ENCODE assay signal across 15 mouse cellular contexts in the genomic region with DNA sequence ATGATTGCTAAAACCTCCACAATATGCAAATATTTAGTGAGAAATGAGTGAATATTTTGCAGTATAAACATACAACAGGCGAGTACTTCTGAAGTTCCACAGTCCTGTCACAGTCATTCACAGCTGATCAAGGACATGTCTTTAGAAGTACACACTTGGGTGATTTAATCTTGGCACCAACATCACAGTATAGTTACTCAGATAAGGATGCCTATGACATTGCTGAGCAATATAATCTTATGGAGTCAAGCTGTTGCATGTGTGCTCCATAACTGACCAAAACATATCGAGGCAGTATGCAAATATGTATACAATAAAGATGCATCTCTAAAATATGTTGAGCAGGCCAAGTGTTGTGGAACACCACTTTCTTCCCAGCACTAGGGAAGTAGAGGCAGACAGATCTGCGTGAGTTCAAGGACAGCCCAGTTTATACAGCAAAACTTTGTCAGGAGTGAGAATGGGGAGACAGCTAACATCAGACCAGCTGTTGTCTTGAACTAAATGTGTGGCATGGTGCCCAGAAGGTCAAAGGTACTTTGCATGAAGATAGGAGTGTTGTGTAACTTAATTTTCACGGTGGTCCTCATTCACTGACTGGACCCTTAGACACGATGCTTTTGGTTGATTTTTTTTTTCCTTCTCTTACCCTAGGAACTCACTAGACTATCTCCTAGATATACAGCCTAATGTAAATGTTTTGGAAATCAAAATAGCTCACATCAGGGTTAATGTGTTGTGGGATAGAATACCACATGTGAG.
DNase-seq lines count a peak whose midpoint lies in the region; ATAC-seq and TF ChIP-seq lines count a peak whose summit lies in the region.
"Had no signal": no experiment of that assay in that cellular context is flagged by ENCODE, and none has a peak within 500 bp of the region (broad histone marks: within the 10 kb centered on the region; RNA-seq: fewer than 3 reads in every experiment).

No protein-coding gene starts in this region.

- WGBS in heart, adult 2 months: 60% methylated on average over 5 of the region's 5 CpGs
- WGBS in lung, embryonic 15.5 days: 35% methylated on average over 5 of the region's 5 CpGs
- WGBS in limb, embryonic 10.5 days: 95% methylated on average over 5 of the region's 5 CpGs

- H3K79me2 ChIP-seq in heart, adult 2 months (replicated peaks; ENCODE audit: control insufficient read depth, insufficient read depth, low read length): no peaks in the 10 kb centered on the region

- no peaks in the 10 kb centered on the region for H3K4me1 ChIP-seq in heart, adult 2 months (ENCODE audit: control insufficient read depth, insufficient read depth, low read length)
- H3K4me1 ChIP-seq in lung, embryonic 15.5 days: peaks cover 7% of the 10 kb centered on the region; the same call in 1 of the 2 replicates
- peaks cover 13% of the 10 kb centered on the region for H3K4me1 ChIP-seq in limb, embryonic 10.5 days
- H3K4me1 ChIP-seq: heart, embryonic 15.5 days; liver, embryonic 13.5 days; midbrain, embryonic 15.5 days had no signal

- H3K4me3 ChIP-seq in heart, adult 2 months: no peak overlapping the region
- no peak overlapping the region for H3K4me3 ChIP-seq in lung, embryonic 15.5 days
- no peak overlapping the region for H3K4me3 ChIP-seq in limb, embryonic 10.5 days
- no peak overlapping the region for H3K4me3 ChIP-seq in left cerebral cortex, adult 2 months
- H3K4me3 ChIP-seq: heart, embryonic 15.5 days; liver, embryonic 13.5 days; midbrain, embryonic 15.5 days had no signal

- H3K27ac ChIP-seq in heart, adult 2 months: no peak overlapping the region
- H3K27ac ChIP-seq in lung, embryonic 15.5 days: peak overlapping the region; percentile 59; the same call in 1 of the 2 replicates
- H3K27ac ChIP-seq in limb, embryonic 10.5 days: no peak overlapping the region
- H3K27ac ChIP-seq in left cerebral cortex, adult 2 months: no peak overlapping the region
- H3K27ac ChIP-seq: heart, embryonic 15.5 days; liver, embryonic 13.5 days; midbrain, embryonic 15.5 days had no signal

- no peaks in the 10 kb centered on the region for H3K27me3 ChIP-seq in heart, adult 2 months (ENCODE audit: control insufficient read depth, insufficient read depth, low read length)
- no peaks in the 10 kb centered on the region for H3K27me3 ChIP-seq in lung, embryonic 15.5 days
- H3K27me3 ChIP-seq in limb, embryonic 10.5 days (ENCODE audit: low read depth, poor library complexity, severe bottlenecking): no peaks in the 10 kb centered on the region
- H3K27me3 ChIP-seq: heart, embryonic 15.5 days; liver, embryonic 13.5 days; midbrain, embryonic 15.5 days had no signal

- intact Hi-C loops in heart, adult 2 months (cut with DNase I): no loop called here
- intact Hi-C loops in left cerebral cortex, adult 2 months (cut with DNase I): loop anchor here (5.0 kb wide), 2 partner anchors 38 to 158 kb away; no protein-coding TSS in a partner anchor

- DNase-seq in heart, postnatal 4 days: peak; percentile 21
- no peak for DNase-seq in heart, adult 2 months
- DNase-seq in lung, postnatal 25 days (ENCODE audit: low spot score): no peak
- DNase-seq in limb, embryonic 10.5 days (ENCODE audit: low spot score): peak; percentile 9
- DNase-seq in right cerebral cortex, postnatal 36 days (ENCODE audit: low spot score in 2 of 2): no peak
- DNase-seq in left cerebral cortex, adult 2 months (ENCODE audit: extremely low spot score in 1 of 2, low spot score in 2 of 2): no peak
- DNase-seq: cerebellum, adult 9-11 months; gastrocnemius, postnatal 36 days; liver, embryonic 13.5 days; spleen, adult 18-20 months; thymus, adult 18-20 months had no signal

- no peak for TF ChIP-seq EP300 in heart, adult 2 months (IDR thresholded peaks at IDR 0.05; ENCODE audit: insufficient read depth, low read depth, low read length)

- H3K4me2 ChIP-seq in lung, embryonic 15.5 days: no peak overlapping the region
- H3K4me2 ChIP-seq: heart, embryonic 15.5 days; liver, embryonic 13.5 days; midbrain, embryonic 15.5 days had no signal

- no peak overlapping the region for H3K9ac ChIP-seq in heart, adult 2 months (ENCODE audit: low read depth, low read length)
- no peak overlapping the region for H3K9ac ChIP-seq in lung, embryonic 15.5 days
- H3K9ac ChIP-seq: heart, embryonic 15.5 days; liver, embryonic 13.5 days; midbrain, embryonic 15.5 days had no signal

- ATAC-seq in lung, embryonic 15.5 days (ENCODE audit: borderline replicate concordance, extremely low read depth, low FRiP score, low TSS enrichment): peak; percentile 87
- ATAC-seq: forebrain, embryonic 14.5 days; midbrain, embryonic 15.5 days had no signal

- TF ChIP-seq CTCF in heart, adult 2 months (IDR thresholded peaks at IDR 0.05): no peak
- TF ChIP-seq CTCF in left cerebral cortex, adult 2 months (IDR thresholded peaks at IDR 0.05): no peak

- no peaks in the 10 kb centered on the region for H3K9me3 ChIP-seq in lung, embryonic 15.5 days
- H3K9me3 ChIP-seq in limb, embryonic 10.5 days (replicated peaks): no peaks in the 10 kb centered on the region
- H3K9me3 ChIP-seq: heart, embryonic 15.5 days; liver, embryonic 13.5 days; midbrain, embryonic 15.5 days had no signal

- H3K36me3 ChIP-seq in heart, adult 2 months (ENCODE audit: control insufficient read depth, insufficient read depth, low read length): no peaks in the 10 kb centered on the region
- H3K36me3 ChIP-seq in lung, embryonic 15.5 days: no peaks in the 10 kb centered on the region
- no peaks in the 10 kb centered on the region for H3K36me3 ChIP-seq in limb, embryonic 10.5 days
- H3K36me3 ChIP-seq: heart, embryonic 15.5 days; liver, embryonic 13.5 days; midbrain, embryonic 15.5 days had no signal

- TF ChIP-seq POLR2A in heart, adult 2 months (IDR thresholded peaks at IDR 0.05; ENCODE audit: insufficient read depth, low read depth, low read length): no peak

Comparison
In these comparisons a context has a peak if more than half of its experiments do, and no peak if none do; other contexts are left out.
1. DNase-seq: peak in heart, postnatal 4 days (single experiment) and limb, embryonic 10.5 days (single experiment); none in heart, adult 2 months (0 of 2), lung, postnatal 25 days (single experiment), right cerebral cortex, postnatal 36 days (0 of 2) and left cerebral cortex, adult 2 months (0 of 2).